Mouse (Mus musculus): ENCODE measurements around the gene Ltbp4. TPM values are rescaled to one million over a fixed set of nuclear protein-coding genes. Genes with fewer than 3 reads are reported as not detected.

The Ltbp4 gene
- total RNA-seq, 4 experiments from 2014 or later: 33.6 to 50.3 (median 43.1) TPM

GRCm38 (mm10) chr7:27260856-27261255, 76.6 kb downstream of the Ltbp4 start:
- DNase-seq (ENCODE audit: low spot score in 2 of 2): no peak

- no peak for DNase-seq (ENCODE audit: low spot score in 2 of 2)
These were observed 77.7 kb downstream of the Ltbp4 start for GRCm38 (mm10) chr7:27259771-27260170.

- DNase-seq (ENCODE audit: low spot score in 2 of 2): no peak
These were observed 78.2 kb downstream of the Ltbp4 start for GRCm38 (mm10) chr7:27259271-27259721.

GRCm38 (mm10) chr7:27258205-27258899, 79.1 kb downstream of the Ltbp4 start, which contains the start of gene Numbl:
Gene Numbl (plus strand): TSS chr7:27258433.
- DNase-seq (ENCODE audit: low spot score in 2 of 2): peak; percentile 94

GRCm38 (mm10) chr7:27257852-27258204, 79.7 kb downstream of the Ltbp4 start:
- DNase-seq (ENCODE audit: low spot score in 2 of 2): no peak

GRCm38 (mm10) chr7:27257046-27257851, 80.2 kb downstream of the Ltbp4 start:
- peak in 1 of 2 experiments; percentile 39 for DNase-seq (ENCODE audit: low spot score in 2 of 2)

- DNase-seq (ENCODE audit: low spot score in 2 of 2): no peak
These were observed 81.8 kb downstream of the Ltbp4 start for GRCm38 (mm10) chr7:27255721-27256120.

Other genes starting within 250 kb of the Ltbp4 start
- 1 to 10 TPM in 2 of 4 experiments, under 1 TPM in 2; 0.34 to 1.2 (median 0.77) TPM for gene Cyp2f2, start 217.8 kb downstream of the Ltbp4 start, total RNA-seq (2022)
- gene Cyp2t4, start 184.0 kb downstream of the Ltbp4 start, total RNA-seq (2022): not detected
- gene Egln2, start 170.9 kb downstream of the Ltbp4 start, total RNA-seq (2022): 100 to 1,000 TPM; 119 to 120 (median 119) TPM
- 1 to 10 TPM; 4.3 to 5.8 (median 4.7) TPM for gene Rab4b, start 158.8 kb downstream of the Ltbp4 start, total RNA-seq (2022)
- not detected for gene Gm21983, start 156.6 kb downstream of the Ltbp4 start, total RNA-seq (2022)
- gene Mia, start 156.5 kb downstream of the Ltbp4 start, total RNA-seq (2022): under 1 TPM in 1 of 4 experiments, not detected in 3; 0.75 TPM
- 10 to 100 TPM; 13.2 to 20.5 (median 15.1) TPM for gene BC024978, start 141.9 kb downstream of the Ltbp4 start, total RNA-seq (2022)
- 10 to 100 TPM; 27.9 to 32.9 (median 31.6) TPM for gene Snrpa, start 141.4 kb downstream of the Ltbp4 start, total RNA-seq (2022)
- 1 to 10 TPM; 3.5 to 4.6 (median 3.7) TPM for gene Itpkc, start 109.0 kb downstream of the Ltbp4 start, total RNA-seq (2022)
- gene Coq8b, start 104.7 kb downstream of the Ltbp4 start, total RNA-seq (2022): 1 to 10 TPM; 2.6 to 3.3 (median 3.0) TPM
- 1 to 10 TPM; 1.5 to 3.4 (median 2.2) TPM for gene Numbl, start 79.3 kb downstream of the Ltbp4 start, total RNA-seq (2022)
- gene Shkbp1, start 18.3 kb upstream of the Ltbp4 start, total RNA-seq (2022): 1 to 10 TPM; 1.8 to 3.9 (median 2.7) TPM
- under 1 TPM in 1 of 4 experiments, not detected in 3; 0.53 TPM for gene Gm20479, start 19.7 kb upstream of the Ltbp4 start, total RNA-seq (2022)
- not detected for gene Sptbn4, start 110.0 kb upstream of the Ltbp4 start, total RNA-seq (2022)
- gene Blvrb, start 110.3 kb upstream of the Ltbp4 start, total RNA-seq (2022): 10 to 100 TPM in 3 of 4 experiments, 1 to 10 TPM in 1; 9.9 to 14.4 (median 11.3) TPM
- 1 to 10 TPM; 3.8 to 5.3 (median 4.3) TPM for gene Sertad3, start 136.1 kb upstream of the Ltbp4 start, total RNA-seq (2022)
- gene Sertad1, start 149.2 kb upstream of the Ltbp4 start, total RNA-seq (2022): 1 to 10 TPM; 6.5 to 9.8 (median 8.8) TPM
- 1 to 10 TPM; 2.3 to 7.7 (median 5.7) TPM for gene Prx, start 161.6 kb upstream of the Ltbp4 start, total RNA-seq (2022)
- under 1 TPM in 1 of 4 experiments, not detected in 3; 0.11 TPM for gene Hipk4, start 185.6 kb upstream of the Ltbp4 start, total RNA-seq (2022)
- gene Pld3, start 215.5 kb upstream of the Ltbp4 start, total RNA-seq (2022): 10 to 100 TPM; 14.0 to 15.3 (median 14.9) TPM
- gene 2310022A10Rik, start 215.5 kb upstream of the Ltbp4 start, total RNA-seq (2022): 100 to 1,000 TPM; 118 to 123 (median 121) TPM